Mouse (Mus musculus) limb, embryonic 14.5 days (tissue): ENCODE measurements around the gene Dusp1. TPM values are rescaled to one million over a fixed set of nuclear protein-coding genes. Genes with fewer than 3 reads are reported as not detected.
A peak's percentile ranks its signal among the peaks of the same experiment; 100 is the strongest.

Experiments used
- ATAC-seq: fragments of 200-750 bp; cut with Nextera tagmentation; 2 replicates; pipeline ENCODE4 v1.8.0; 2017; ENCODE audit warnings: low read depth, moderate number of reproducible peaks, moderate TSS enrichment; ENCODE audit not compliant: low FRiP score
- DNase-seq: peaks from one replicate; pipeline ENCODE4 v3.0.0-alpha.2; 2015; ENCODE audit warnings: low spot score
- H3K27ac ChIP-seq: fragments of 300-500 bp; sonication (generic); replicated peaks from 2 replicates; pipeline ENCODE4 v1.5.1; 2014; ENCODE audit warnings: low read depth, mild to moderate bottlenecking, low read length, moderate library complexity, mixed read lengths
- H3K27me3 ChIP-seq: fragments of 300-500 bp; sonication (generic); 2 replicates; pipeline ENCODE4 v1.6.1; 2014; ENCODE audit warnings: low read length, mixed read lengths; ENCODE audit not compliant: control insufficient read depth, insufficient read depth
- H3K36me3 ChIP-seq: fragments of 300-500 bp; sonication (generic); 2 replicates; pipeline ENCODE4 v1.6.1; 2014; ENCODE audit warnings: mild to moderate bottlenecking, low read length, moderate library complexity, mixed read lengths; ENCODE audit not compliant: control insufficient read depth, insufficient read depth
- H3K4me1 ChIP-seq: fragments of 300-500 bp; sonication (generic); 2 replicates; pipeline ENCODE4 v1.6.1; 2014; ENCODE audit warnings: antibody characterized with exemption, low read length, mixed read lengths; ENCODE audit not compliant: control insufficient read depth, insufficient read depth
- H3K4me2 ChIP-seq: fragments of 300-500 bp; sonication (generic); replicated peaks from 2 replicates; pipeline ENCODE4 v1.6.1; 2014; ENCODE audit warnings: low read depth, mild to moderate bottlenecking, low read length, moderate library complexity; ENCODE audit not compliant: severe bottlenecking
- H3K4me3 ChIP-seq: fragments of 300-500 bp; sonication (generic); replicated peaks from 2 replicates; pipeline ENCODE4 v1.5.1; 2014; ENCODE audit warnings: low read length
- H3K9ac ChIP-seq: fragments of 300-500 bp; sonication (generic); 2 replicates; pipeline ENCODE4 v1.6.1; 2014; ENCODE audit warnings: mild to moderate bottlenecking, low read depth, low read length, moderate library complexity; ENCODE audit not compliant: severe bottlenecking
- H3K9me3 ChIP-seq: fragments of 300-500 bp; sonication (generic); 2 replicates; pipeline ENCODE4 v1.6.1; 2016; ENCODE audit warnings: low read length; ENCODE audit not compliant: control insufficient read depth
- POLR2A ChIP-seq: fragments of 200-500 bp; IDR thresholded peaks from 2 replicates; pipeline ENCODE4 v1.8.0; 2012; ENCODE audit warnings: inconsistent platforms, mild to moderate bottlenecking, moderate library complexity, borderline replicate concordance; ENCODE audit not compliant: insufficient read depth, insufficient read length; ENCODE audit errors: extremely low read depth
- WGBS: fragments of 180-500 bp; shearing (Covaris S2); extraction: QIAGEN DNeasy Blood & Tissue Kit; methylation state at CpG from one replicate; pipeline ENCODE4 v1.1.7; 2014; 5-methylcytosine and 5-hydroxymethylcytosine counted together
- polyA plus RNA-seq, 2 experiments: library from polyadenylated mRNA; depleted of rRNA in 1 of 2; stranded (reverse) in 1 of 2; unstranded in 1 of 2; fragments of >200 nt; fragmentation: Nextera tagmentation in 1 of 2; extraction: Ambion mirVana in 1 of 2; gene quantifications; 2 replicates each; pipeline versions ENCODE4 v1.2.1 to v1.2.3; 2012 to 2014

Dusp1 gene
- polyA plus RNA-seq, 2 experiments = 27.7 to 29.6 TPM

- Histone ChIP-seq H3K36me3 (no peaks in the 10 kb centered on the region), H3K4me3 (no peak overlapping the region), H3K4me1 (0 out of 2 replicates have a peak, but pooled peaks cover 2% of the 10 kb centered on the region), H3K27ac (no peak overlapping the region), H3K4me2 (no peak overlapping the region), H3K27me3 (no peaks in the 10 kb centered on the region), H3K9me3 (no peaks in the 10 kb centered on the region), H3K9ac (no peak overlapping the region)
- ATAC-seq (no peak), DNase-seq (no peak)
- 77% methylated on average over 9 of the region's 9 CpGs for WGBS
- TF ChIP-seq POLR2A = no peak
Measured at GRCm38 (mm10) chr17:26464481-26464880, 97.4 kb downstream of the Dusp1 start.

- Histone ChIP-seq H3K4me1 (0 out of 2 replicates have a peak, but pooled peaks cover 2% of the 10 kb centered on the region), H3K9ac (no peak overlapping the region), H3K9me3 (no peaks in the 10 kb centered on the region), H3K27me3 (no peaks in the 10 kb centered on the region), H3K36me3 (no peaks in the 10 kb centered on the region), H3K4me2 (no peak overlapping the region), H3K4me3 (no peak overlapping the region), H3K27ac (no peak overlapping the region)
- no peak for TF ChIP-seq POLR2A
- 45% methylated on average over 4 of the region's 4 CpGs for WGBS
- no peak for ATAC-seq
- no peak for DNase-seq
Measured at GRCm38 (mm10) chr17:26463984-26464383, 97.9 kb downstream of the Dusp1 start.

- WGBS = 82% methylated on average over 5 of the region's 5 CpGs
- DNase-seq (no peak), ATAC-seq (no peak)
- 0 out of 2 replicates have a peak, but pooled peaks cover 2% of the 10 kb centered on the region for H3K4me1 ChIP-seq
- H3K9ac ChIP-seq = no peak overlapping the region
- no peaks in the 10 kb centered on the region for H3K9me3 ChIP-seq
- H3K36me3 ChIP-seq = no peaks in the 10 kb centered on the region
- TF ChIP-seq POLR2A = no peak
- no peaks in the 10 kb centered on the region for H3K27me3 ChIP-seq
- no peak overlapping the region for H3K27ac ChIP-seq
- H3K4me3 ChIP-seq = no peak overlapping the region
- no peak overlapping the region for H3K4me2 ChIP-seq
Measured at GRCm38 (mm10) chr17:26463432-26463831, 98.5 kb downstream of the Dusp1 start.

GRCm38 (mm10) chr17:26462634-26463170, 99.2 kb downstream of the Dusp1 start:
- DNase-seq (peak; percentile 42), ATAC-seq (no peak)
- Histone ChIP-seq H3K4me1 (0 out of 2 replicates have a peak, but pooled peaks cover 2% of the 10 kb centered on the region), H3K4me2 (no peak overlapping the region), H3K9me3 (no peaks in the 10 kb centered on the region), H3K36me3 (no peaks in the 10 kb centered on the region), H3K27me3 (no peaks in the 10 kb centered on the region), H3K4me3 (no peak overlapping the region), H3K9ac (no peak overlapping the region), H3K27ac (no peak overlapping the region)
- TF ChIP-seq POLR2A = no peak
- 28% methylated on average over 12 of the region's 12 CpGs for WGBS

GRCm38 (mm10) chr17:26458049-26458448, 103.9 kb downstream of the Dusp1 start:
- no peaks in the 10 kb centered on the region for H3K36me3 ChIP-seq
- H3K27ac ChIP-seq = no peak overlapping the region
- ATAC-seq (no peak), DNase-seq (no peak)
- H3K9ac ChIP-seq = no peak overlapping the region
- H3K4me3 ChIP-seq = no peak overlapping the region
- no peaks in the 10 kb centered on the region for H3K9me3 ChIP-seq
- H3K27me3 ChIP-seq = no peaks in the 10 kb centered on the region
- WGBS = 55% methylated on average over 7 of the region's 7 CpGs
- TF ChIP-seq POLR2A = no peak
- H3K4me2 ChIP-seq = no peak overlapping the region
- H3K4me1 ChIP-seq = no peaks in the 10 kb centered on the region
